Mouse (Mus musculus) ES-E14 (cell line): ENCODE data around the gene Frat2. TPM values are rescaled to one million over a fixed set of nuclear protein-coding genes. Genes with fewer than 3 reads are reported as not detected.

ENCODE experiments used
- DNase-seq: peaks from one replicate; pipeline ENCODE4 v3.0.0-alpha.2; 2013; ENCODE audit warnings: low read depth, low spot score
- H3K27ac ChIP-seq: 2 replicates; pipeline ENCODE4 v1.5.1; 2012; ENCODE audit warnings: low read depth, mild to moderate bottlenecking, low read length, moderate library complexity, mixed read lengths; ENCODE audit not compliant: poor library complexity, insufficient read depth, severe bottlenecking
- H3K36me3 ChIP-seq: 2 replicates; pipeline ENCODE4 v1.6.1; 2012; ENCODE audit warnings: mild to moderate bottlenecking, low read length, moderate library complexity, mixed read lengths; ENCODE audit not compliant: control insufficient read depth, poor library complexity, insufficient read depth, severe bottlenecking
- H3K4me1 ChIP-seq, 2 experiments: fragments of 150-350 bp in 1 of 2; sonication (generic) in 1 of 2; 2 replicates each; pipeline ENCODE4 v1.6.1; 2012; ENCODE audit warnings: low read length in 2 of 2, mild to moderate bottlenecking in 1 of 2, mixed read lengths in 1 of 2; ENCODE audit not compliant: control insufficient read depth in 2 of 2, insufficient read depth in 2 of 2, poor library complexity in 1 of 2
- H3K4me3 ChIP-seq, 2 experiments: fragments of 150-350 bp in 1 of 2; sonication (generic) in 1 of 2; 2 replicates each; pipeline ENCODE4 v1.5.1; 2012; ENCODE audit warnings: low read length in 2 of 2, low read depth in 1 of 2, mild to moderate bottlenecking in 1 of 2, mixed read lengths in 1 of 2; ENCODE audit not compliant: insufficient read depth in 1 of 2, poor library complexity in 1 of 2, severe bottlenecking in 1 of 2
- H3K9ac ChIP-seq: 2 replicates; pipeline ENCODE4 v1.6.1; 2012; ENCODE audit warnings: low read depth, mild to moderate bottlenecking, low read length, mixed read lengths; ENCODE audit not compliant: poor library complexity, insufficient read depth, severe bottlenecking
- H3K9me3 ChIP-seq: fragments of 150-350 bp; sonication (generic); 2 replicates; pipeline ENCODE4 v1.6.1; 2012; ENCODE audit warnings: low read depth, mild to moderate bottlenecking, low read length; ENCODE audit not compliant: control insufficient read depth, insufficient read depth
- CHD2 ChIP-seq: IDR thresholded peaks from 2 replicates; pipeline ENCODE4 v1.6.1; 2014; ENCODE audit warnings: mild to moderate bottlenecking, low read depth, low read length, inconsistent platforms
- HCFC1 ChIP-seq: IDR thresholded peaks from 2 replicates; pipeline ENCODE4 v1.6.1; 2012; ENCODE audit warnings: low read length, inconsistent platforms, borderline replicate concordance; ENCODE audit not compliant: insufficient read depth
- MAFK ChIP-seq: IDR thresholded peaks from 2 replicates; pipeline ENCODE4 v1.6.1; 2014; ENCODE audit warnings: mild to moderate bottlenecking, low read depth, low read length, inconsistent platforms; ENCODE audit not compliant: insufficient read depth
- ZC3H11A ChIP-seq: IDR thresholded peaks from 2 replicates; pipeline ENCODE4 v1.6.1; 2012; ENCODE audit warnings: low read depth, mild to moderate bottlenecking, inconsistent platforms, low read length, borderline replicate concordance
- ZNF384 ChIP-seq: IDR thresholded peaks from 2 replicates; pipeline ENCODE4 v1.6.1; 2012; ENCODE audit warnings: low read depth, low read length, inconsistent platforms
- in situ Hi-C, 2 experiments: fragments of 600-800 bp; cut with MboI; formaldehyde crosslinking; loops; one replicate each; pipeline ENCODE4 v1.15.1; 2025; ENCODE audit warnings: low sequenced_read_pairs in 2 of 2, inconsistent platforms in 1 of 2; ENCODE audit not compliant: unreplicated experiment in 2 of 2
- total RNA-seq: library from RNA; depleted of rRNA; stranded (reverse); fragments of 300-350 nt; gene quantifications from 2 replicates; pipeline ENCODE4 v1.2.3, GENCODE M21; 2012

Gene Frat2
- total RNA-seq, 1 experiment: 4.5 TPM

DNA sequence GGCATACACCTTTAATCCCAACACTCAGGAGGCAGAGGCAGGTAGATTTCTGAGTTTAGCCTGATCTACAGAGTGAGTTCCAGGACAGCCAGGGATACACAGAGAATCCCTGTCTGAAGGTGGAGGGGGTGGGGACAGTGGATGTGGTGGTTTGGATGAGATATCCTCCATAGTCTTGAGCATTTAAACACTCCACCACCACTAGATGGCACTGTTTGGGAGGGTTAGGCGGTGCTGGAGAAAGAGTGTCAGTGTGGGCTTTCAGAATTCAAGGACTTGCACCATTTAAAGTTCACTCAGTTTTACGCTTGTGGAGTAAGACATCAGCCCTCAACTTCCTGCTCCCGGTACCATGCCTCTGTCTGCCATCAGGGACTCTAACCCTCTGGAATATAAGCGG, 42.1 kb downstream of the Frat2 start:
- no peak overlapping the region for H3K4me3 ChIP-seq
- H3K27ac ChIP-seq: no peak overlapping the region
- peaks cover 2 to 6% of the 10 kb centered on the region in 2 experiments; a peak in 2 of 4 replicates for H3K4me1 ChIP-seq
- TF ChIP-seq ZNF384 (no peak), CHD2 (no peak), MAFK (no peak), ZC3H11A (no peak), HCFC1 (no peak)
- peak; percentile 40 for DNase-seq
- no peaks in the 10 kb centered on the region for H3K9me3 ChIP-seq
- H3K36me3 ChIP-seq: no peaks in the 10 kb centered on the region
- H3K9ac ChIP-seq: no peak overlapping the region
- in situ Hi-C loops: no loop called here

DNA sequence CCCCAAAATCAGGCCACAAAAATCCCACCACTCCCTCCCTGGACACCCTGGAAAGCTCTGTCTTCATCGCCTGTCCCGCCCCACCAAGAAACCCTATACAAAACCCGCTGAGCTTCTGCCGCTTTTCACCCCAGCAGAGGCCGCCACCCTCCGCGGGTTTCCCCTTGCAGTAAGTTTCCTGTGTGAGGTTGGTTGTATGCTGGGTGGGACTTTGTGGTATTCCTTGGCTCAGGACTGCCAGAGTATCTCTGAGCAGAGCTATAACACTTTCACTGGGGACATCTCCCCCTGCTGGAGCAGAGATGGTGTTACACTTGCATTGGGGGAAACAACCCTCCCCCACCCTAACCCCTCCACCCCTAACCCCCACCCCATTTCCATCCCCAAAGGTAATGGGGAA, 44.6 kb downstream of the Frat2 start:
- Histone ChIP-seq H3K4me1 (peaks cover 4 to 10% of the 10 kb centered on the region in 2 experiments; a peak in 2 of 4 replicates), H3K9me3 (no peaks in the 10 kb centered on the region), H3K4me3 (peak overlapping the region in 1 of 2 experiments; percentile 31; a peak in 2 of 4 replicates), H3K9ac (peak overlapping the region; percentile 10; the same call in 1 of the 2 replicates), H3K36me3 (no peaks in the 10 kb centered on the region), H3K27ac (no peak overlapping the region; the same call in 1 of the 2 replicates)
- TF ChIP-seq HCFC1: no peak
- no peak for TF ChIP-seq ZNF384
- TF ChIP-seq MAFK: no peak
- TF ChIP-seq ZC3H11A: no peak
- TF ChIP-seq CHD2: no peak
- DNase-seq: peak; percentile 52
- in situ Hi-C loops: no loop called here

DNA sequence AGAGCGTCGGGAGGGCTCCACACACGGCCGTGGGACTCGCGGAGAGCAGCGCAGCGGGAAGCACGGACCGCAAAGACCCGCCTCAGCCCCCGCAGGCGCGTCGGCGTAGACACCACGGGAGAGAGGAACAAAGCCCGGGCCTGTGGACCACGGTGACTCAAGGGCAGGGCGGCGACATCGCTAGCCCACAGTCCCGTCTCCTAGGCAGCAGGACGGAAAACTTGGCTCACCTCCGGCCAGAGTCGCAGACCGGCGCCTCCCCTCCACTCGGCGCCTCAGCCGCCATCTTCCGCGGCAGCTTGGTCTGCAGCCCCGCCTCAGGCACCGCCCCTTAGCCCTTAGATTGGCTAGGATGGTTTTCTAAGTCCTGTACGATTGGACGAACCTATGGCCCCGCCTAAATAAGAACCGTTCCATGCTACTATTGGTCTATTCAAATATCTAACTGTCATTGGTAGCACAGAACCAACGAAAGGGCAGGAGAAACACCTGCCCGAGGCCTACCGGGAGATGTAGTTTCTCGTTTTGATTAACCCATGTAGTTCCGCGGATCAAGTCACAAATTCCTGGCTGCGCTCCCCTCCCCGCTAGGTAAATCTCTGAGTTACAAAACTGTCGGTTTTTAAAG, 46.1 kb downstream of the Frat2 start, which contains the start of gene Arhgap19:
Gene Arhgap19, minus strand, starts transcription at position 306 of the 628 bp plus-strand sequence.
- no peak within 1 kb of the TSS for H3K27ac ChIP-seq
- peak; percentile 59; the same call in 1 of the 2 replicates for TF ChIP-seq CHD2
- TF ChIP-seq HCFC1: peak; percentile 94
- no peak for TF ChIP-seq ZNF384
- peak within 1 kb of the TSS; percentile 84 to 96 for H3K4me3 ChIP-seq
- peak; percentile 93 for DNase-seq
- H3K9ac ChIP-seq: peak within 1 kb of the TSS; percentile 90
- 0 out of 2 replicates have a peak, but pooled peaks cover 1% of the 10 kb centered on the region for H3K36me3 ChIP-seq
- no peaks in the 10 kb centered on the region for H3K9me3 ChIP-seq
- H3K4me1 ChIP-seq: peaks cover 4 to 10% of the 10 kb centered on the region in 2 experiments; a peak in 2 of 4 replicates
- in situ Hi-C loops: no loop called here

GRCm38 (mm10) chr19:41800986-41801741, 46.8 kb downstream of the Frat2 start:
- in situ Hi-C loops: no loop called here
- Histone ChIP-seq H3K27ac (no peak overlapping the region), H3K9ac (peak overlapping the region; percentile 90), H3K36me3 (0 out of 2 replicates have a peak, but pooled peaks cover 1% of the 10 kb centered on the region), H3K4me3 (peak overlapping the region; percentile 84 to 96), H3K4me1 (peaks cover 4 to 10% of the 10 kb centered on the region in 2 experiments; a peak in 2 of 4 replicates), H3K9me3 (no peaks in the 10 kb centered on the region)
- DNase-seq: no peak
- no peak for TF ChIP-seq ZNF384
- no peak for TF ChIP-seq ZC3H11A
- TF ChIP-seq CHD2: no peak
- TF ChIP-seq HCFC1: no peak
- TF ChIP-seq MAFK: no peak
